Mouse (Mus musculus) liver, embryonic 13.5 days (tissue): ENCODE measurements around the gene Slc30a3. TPM values are rescaled to one million over a fixed set of nuclear protein-coding genes. Genes with fewer than 3 reads are reported as not detected.
A peak's percentile ranks its signal among the peaks of the same experiment; 100 is the strongest.

Experiments used
- ATAC-seq: fragments of 200-750 bp; cut with Nextera tagmentation; 2 replicates; pipeline ENCODE4 v1.8.0; 2017; ENCODE audit warnings: low read depth, mild to moderate bottlenecking, moderate number of reproducible peaks, moderate library complexity
- DNase-seq: peaks from one replicate; pipeline ENCODE4 v3.0.0; 2022
- H3K27ac ChIP-seq: fragments of 300-500 bp; sonication (generic); 2 replicates; pipeline ENCODE4 v1.5.1; 2015; ENCODE audit warnings: moderate library complexity, mild to moderate bottlenecking, inconsistent platforms
- H3K27me3 ChIP-seq: fragments of 300-500 bp; sonication (generic); 2 replicates; pipeline ENCODE4 v1.6.1; 2015; ENCODE audit warnings: mild to moderate bottlenecking, inconsistent platforms
- H3K36me3 ChIP-seq: fragments of 300-500 bp; sonication (generic); 2 replicates; pipeline ENCODE4 v1.6.1; 2015; ENCODE audit warnings: mild to moderate bottlenecking, inconsistent platforms
- H3K4me1 ChIP-seq: fragments of 300-500 bp; sonication (generic); replicated peaks from 2 replicates; pipeline ENCODE4 v1.6.1; 2015; ENCODE audit warnings: inconsistent platforms
- H3K4me2 ChIP-seq: fragments of 300-500 bp; sonication (generic); 2 replicates; pipeline ENCODE4 v1.6.1; 2015; ENCODE audit warnings: inconsistent platforms, mild to moderate bottlenecking, moderate library complexity
- H3K4me3 ChIP-seq: fragments of 300-500 bp; sonication (generic); replicated peaks from 2 replicates; pipeline ENCODE4 v1.5.1; 2015; ENCODE audit warnings: mild to moderate bottlenecking, inconsistent platforms
- H3K9ac ChIP-seq: fragments of 300-500 bp; sonication (generic); 2 replicates; pipeline ENCODE4 v1.6.1; 2015; ENCODE audit warnings: mild to moderate bottlenecking, inconsistent platforms
- H3K9me3 ChIP-seq: fragments of 300-500 bp; sonication (generic); replicated peaks from 2 replicates; pipeline ENCODE4 v1.6.1; 2016; ENCODE audit warnings: inconsistent platforms
- WGBS: fragments of 180-500 bp; shearing (Covaris S2); methylation state at CpG from one replicate; pipeline ENCODE4 v1.1.7; 2015; ENCODE audit not compliant: insufficient replicate concordance; 5-methylcytosine and 5-hydroxymethylcytosine counted together
- polyA plus RNA-seq: library from polyadenylated mRNA; unstranded; fragments of >200 nt; fragmentation: Nextera tagmentation; extraction: Ambion mirVana; gene quantifications from 2 replicates; pipeline ENCODE4 v1.2.1, GENCODE M21; 2015

The Slc30a3 gene
- 0.36 and 0.45 TPM in 2 replicates for polyA plus RNA-seq

- H3K9ac ChIP-seq, result no peak within 1 kb of the TSS
- ATAC-seq (no peak), DNase-seq (no peak)
- no peak within 1 kb of the TSS for H3K4me2 ChIP-seq
- H3K27me3 ChIP-seq, result peaks cover 21% of the 10 kb centered on the region
- no peaks in the 10 kb centered on the region for H3K4me1 ChIP-seq
- H3K4me3 ChIP-seq, result no peak within 1 kb of the TSS
- no peaks in the 10 kb centered on the region for H3K9me3 ChIP-seq
- H3K36me3 ChIP-seq, result no peaks in the 10 kb centered on the region
- H3K27ac ChIP-seq, result no peak within 1 kb of the TSS
- 78% methylated on average over 18 of the region's 18 CpGs for WGBS
These were observed at the start of gene Slc30a3 for GRCm38 (mm10) chr5:31108000-31108490. Gene Slc30a3 (minus strand): TSS chr5:31108237.

GRCm38 (mm10) chr5:31154152-31154553, 46.1 kb upstream of the Slc30a3 start, which contains the start of gene Mpv17:
Gene Mpv17 (minus strand): TSS chr5:31154251.
- Histone ChIP-seq H3K27ac (peak within 1 kb of the TSS; percentile 20), H3K4me3 (peak within 1 kb of the TSS; percentile 72), H3K9ac (peak within 1 kb of the TSS; percentile 77), H3K27me3 (no peaks in the 10 kb centered on the region), H3K4me2 (peak within 1 kb of the TSS; percentile 75), H3K4me1 (peaks cover 26% of the 10 kb centered on the region), H3K9me3 (no peaks in the 10 kb centered on the region), H3K36me3 (peaks cover 34% of the 10 kb centered on the region)
- DNase-seq, result peak; percentile 69
- WGBS, result under 1% methylated on average over 19 of the region's 19 CpGs
- ATAC-seq, result peak; percentile 94

GRCm38 (mm10) chr5:31153516-31154151, 45.6 kb upstream of the Slc30a3 start:
- Histone ChIP-seq H3K27me3 (no peaks in the 10 kb centered on the region), H3K9ac (peak overlapping the region; percentile 77), H3K4me3 (peak overlapping the region; percentile 72), H3K4me2 (peak overlapping the region; percentile 75), H3K9me3 (no peaks in the 10 kb centered on the region), H3K4me1 (peaks cover 26% of the 10 kb centered on the region), H3K27ac (no peak overlapping the region), H3K36me3 (peaks cover 29% of the 10 kb centered on the region)
- peak; percentile 7; the same call in 1 of the 2 replicates for ATAC-seq
- 34% methylated on average over 6 of the region's 6 CpGs for WGBS
- DNase-seq, result no peak

GRCm38 (mm10) chr5:31151746-31152145, 43.7 kb upstream of the Slc30a3 start:
- no peak for ATAC-seq
- no peak for DNase-seq
- no peaks in the 10 kb centered on the region for H3K9me3 ChIP-seq
- H3K27me3 ChIP-seq, result no peaks in the 10 kb centered on the region
- peaks cover 26% of the 10 kb centered on the region for H3K4me1 ChIP-seq
- no peak overlapping the region for H3K4me2 ChIP-seq
- H3K27ac ChIP-seq, result no peak overlapping the region
- no peak overlapping the region for H3K9ac ChIP-seq
- no peak overlapping the region for H3K4me3 ChIP-seq
- 80% methylated on average over 3 of the region's 3 CpGs for WGBS
- peaks cover 10% of the 10 kb centered on the region for H3K36me3 ChIP-seq

- H3K27me3 ChIP-seq, result no peaks in the 10 kb centered on the region
- no peak for ATAC-seq
- H3K4me3 ChIP-seq, result no peak overlapping the region
- no peak overlapping the region for H3K27ac ChIP-seq
- no peaks in the 10 kb centered on the region for H3K9me3 ChIP-seq
- peaks cover 7% of the 10 kb centered on the region for H3K36me3 ChIP-seq
- 79% methylated on average over 4 of the region's 4 CpGs for WGBS
- DNase-seq, result no peak
- no peak overlapping the region for H3K9ac ChIP-seq
- H3K4me2 ChIP-seq, result no peak overlapping the region
- peaks cover 23% of the 10 kb centered on the region for H3K4me1 ChIP-seq
These were observed 41.7 kb upstream of the Slc30a3 start for GRCm38 (mm10) chr5:31149781-31150180.

- no peak overlapping the region for H3K4me3 ChIP-seq
- H3K27ac ChIP-seq, result no peak overlapping the region
- no peaks in the 10 kb centered on the region for H3K9me3 ChIP-seq
- no peak overlapping the region for H3K9ac ChIP-seq
- no peak for DNase-seq
- no peak for ATAC-seq
- H3K4me2 ChIP-seq, result no peak overlapping the region
- H3K36me3 ChIP-seq, result 0 out of 2 replicates have a peak, but pooled peaks cover under 1% of the 10 kb centered on the region
- 12% methylated on average over 9 of the region's 9 CpGs for WGBS
- peaks cover 66% of the 10 kb centered on the region for H3K27me3 ChIP-seq
- H3K4me1 ChIP-seq, result 0 out of 2 replicates have a peak, but pooled peaks cover 2% of the 10 kb centered on the region
These were observed 31.0 kb upstream of the Slc30a3 start for GRCm38 (mm10) chr5:31138968-31139425.

- WGBS, result 3% methylated on average over 52 of the region's 52 CpGs
- Histone ChIP-seq H3K27ac (no peak within 1 kb of the TSS), H3K4me2 (no peak within 1 kb of the TSS), H3K36me3 (no peaks in the 10 kb centered on the region), H3K4me1 (0 out of 2 replicates have a peak, but pooled peaks cover 2% of the 10 kb centered on the region), H3K27me3 (peaks cover 71% of the 10 kb centered on the region), H3K9me3 (no peaks in the 10 kb centered on the region), H3K9ac (no peak within 1 kb of the TSS), H3K4me3 (no peak within 1 kb of the TSS)
- DNase-seq (no peak), ATAC-seq (no peak)
These were observed 30.4 kb upstream of the Slc30a3 start, which contains the start of gene Ucn for GRCm38 (mm10) chr5:31138241-31138967. Gene Ucn (minus strand): TSS chr5:31138829.

GRCm38 (mm10) chr5:31137658-31138057, 29.6 kb upstream of the Slc30a3 start:
- WGBS, result 3% methylated on average over 13 of the region's 13 CpGs

GRCm38 (mm10) chr5:31136730-31137424, 28.8 kb upstream of the Slc30a3 start:
- DNase-seq, result no peak
- Histone ChIP-seq H3K27ac (no peak overlapping the region), H3K4me1 (0 out of 2 replicates have a peak, but pooled peaks cover 2% of the 10 kb centered on the region), H3K9me3 (no peaks in the 10 kb centered on the region), H3K27me3 (peaks cover 81% of the 10 kb centered on the region), H3K4me3 (no peak overlapping the region), H3K36me3 (no peaks in the 10 kb centered on the region), H3K4me2 (no peak overlapping the region), H3K9ac (no peak overlapping the region)
- no peak for ATAC-seq
- WGBS, result 4% methylated on average over 33 of the region's 33 CpGs

More at GRCm38 (mm10) chr5:31137658-31138057, 29.6 kb upstream of the Slc30a3 start:
- Histone ChIP-seq H3K9me3 (no peaks in the 10 kb centered on the region), H3K36me3 (no peaks in the 10 kb centered on the region), H3K4me2 (no peak overlapping the region), H3K27me3 (peaks cover 74% of the 10 kb centered on the region), H3K9ac (no peak overlapping the region), H3K4me1 (0 out of 2 replicates have a peak, but pooled peaks cover 2% of the 10 kb centered on the region), H3K27ac (no peak overlapping the region), H3K4me3 (no peak overlapping the region)
- no peak for DNase-seq
- no peak for ATAC-seq

GRCm38 (mm10) chr5:31126050-31126449, 18.0 kb upstream of the Slc30a3 start:
- DNase-seq (no peak), ATAC-seq (no peak)
- Histone ChIP-seq H3K4me3 (no peak overlapping the region), H3K36me3 (no peaks in the 10 kb centered on the region), H3K9me3 (no peaks in the 10 kb centered on the region), H3K27me3 (peaks cover 18% of the 10 kb centered on the region; the same call in 1 of the 2 replicates), H3K9ac (no peak overlapping the region), H3K27ac (no peak overlapping the region), H3K4me1 (no peaks in the 10 kb centered on the region), H3K4me2 (no peak overlapping the region)
- 28% methylated on average over 5 of the region's 5 CpGs for WGBS

GRCm38 (mm10) chr5:31123481-31123880, 15.4 kb upstream of the Slc30a3 start:
- Histone ChIP-seq H3K36me3 (no peaks in the 10 kb centered on the region), H3K4me3 (no peak overlapping the region), H3K4me2 (no peak overlapping the region), H3K9me3 (no peaks in the 10 kb centered on the region), H3K9ac (no peak overlapping the region), H3K4me1 (no peaks in the 10 kb centered on the region), H3K27me3 (no peaks in the 10 kb centered on the region), H3K27ac (no peak overlapping the region)
- no peak for DNase-seq
- no peak for ATAC-seq
- WGBS, result 53% methylated on average over 2 of the region's 2 CpGs
